Mouse (Mus musculus): Measurements from ENCODE around the gene Lama5. TPM values are rescaled to one million over a fixed set of nuclear protein-coding genes. Genes with fewer than 3 reads are reported as not detected.

Lama5 gene
- total RNA-seq, 2 experiments from 2014 or later = 47.8 to 49.6 TPM

GRCm38 (mm10) chr2:180254436-180255209, 29.0 kb upstream of the Lama5 start:
- no peak for DNase-seq

DNA sequence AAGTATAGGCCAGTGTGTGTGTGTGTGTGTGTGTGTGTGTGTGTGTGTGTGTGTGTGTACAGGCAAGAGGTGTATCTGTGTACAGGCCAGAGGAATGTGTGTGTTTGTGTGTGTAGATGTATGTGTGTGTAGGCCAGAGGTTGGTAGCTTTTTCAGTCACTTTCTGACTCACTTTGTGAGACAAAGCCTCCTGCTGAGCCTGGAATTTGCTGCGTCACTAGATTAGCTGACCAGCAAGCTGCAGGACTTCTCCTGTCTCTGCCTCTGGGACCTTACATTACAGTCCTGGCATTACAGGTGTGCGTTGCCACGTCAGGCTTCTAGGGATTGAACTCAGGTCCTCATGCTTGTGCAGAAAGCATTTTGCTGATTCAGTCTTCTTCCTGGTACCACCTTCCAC, 26.2 kb upstream of the Lama5 start:
- no peak for DNase-seq

DNA sequence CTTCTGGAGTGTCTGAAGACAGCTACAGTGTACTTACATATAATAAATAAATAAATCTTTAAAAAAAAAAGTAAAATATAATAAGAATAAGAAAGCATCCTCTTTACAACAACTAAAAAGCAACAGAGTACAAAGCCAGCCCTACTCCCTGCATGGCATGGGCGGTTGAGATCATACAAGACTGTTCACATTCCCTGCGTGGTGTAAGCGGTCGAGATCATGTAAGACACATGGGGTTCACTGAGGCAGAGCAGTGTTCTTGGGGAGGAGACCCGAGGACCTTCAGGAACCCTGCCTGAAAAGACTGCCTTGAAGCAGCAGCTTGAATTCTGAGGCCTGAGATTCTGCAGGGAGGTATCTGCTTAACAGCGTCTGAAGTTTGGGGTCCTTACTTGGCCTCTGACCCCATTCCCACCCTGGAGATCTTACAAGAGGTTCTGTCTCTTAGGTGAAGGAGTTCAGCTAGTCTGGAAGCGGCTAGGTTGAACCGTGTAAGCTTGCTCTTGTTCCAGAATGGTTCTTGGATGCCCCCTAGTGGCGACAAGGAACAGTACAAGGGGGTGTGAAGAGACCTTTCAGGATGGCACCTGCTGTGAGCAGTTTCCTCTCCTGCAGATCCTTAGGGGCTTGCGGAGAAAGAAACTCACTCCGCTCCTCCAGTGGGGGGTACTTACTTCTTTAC, 25.4 kb upstream of the Lama5 start:
- DNase-seq = peak; percentile 85

DNA sequence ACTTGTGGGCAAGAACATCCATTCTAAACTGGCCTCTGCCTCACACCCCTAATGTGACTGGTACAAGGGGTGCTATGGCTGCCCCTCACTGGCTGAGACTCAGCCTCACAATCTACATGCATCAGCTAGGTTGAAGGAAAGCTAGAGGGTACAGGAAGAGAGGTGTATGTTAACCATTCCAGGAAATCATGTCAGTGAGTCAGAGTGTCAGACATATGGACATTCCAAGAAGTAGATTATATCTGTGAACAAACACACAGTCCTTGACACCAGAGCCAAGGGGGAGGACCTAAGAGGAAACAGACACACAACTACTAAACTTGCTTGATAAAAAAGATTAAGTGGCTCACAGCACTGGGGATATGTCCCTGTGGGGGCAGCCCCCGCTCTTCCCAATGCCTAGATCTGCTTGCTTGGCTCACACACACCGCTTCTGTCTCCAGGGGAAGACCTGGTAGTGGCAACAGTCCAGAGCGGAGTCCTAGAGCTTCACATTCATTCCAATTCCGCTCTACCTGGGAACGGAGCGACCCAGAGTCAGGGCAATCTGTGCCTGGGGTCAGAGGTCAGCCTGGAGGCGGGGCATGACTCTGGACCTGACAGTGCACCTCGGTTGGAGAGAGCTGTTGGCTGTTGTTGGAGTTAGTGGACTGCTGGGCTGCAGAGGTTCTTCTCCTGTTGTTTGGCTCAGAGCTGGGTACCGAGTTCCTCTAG, 23.4 kb upstream of the Lama5 start:
- no peak for DNase-seq

DNA sequence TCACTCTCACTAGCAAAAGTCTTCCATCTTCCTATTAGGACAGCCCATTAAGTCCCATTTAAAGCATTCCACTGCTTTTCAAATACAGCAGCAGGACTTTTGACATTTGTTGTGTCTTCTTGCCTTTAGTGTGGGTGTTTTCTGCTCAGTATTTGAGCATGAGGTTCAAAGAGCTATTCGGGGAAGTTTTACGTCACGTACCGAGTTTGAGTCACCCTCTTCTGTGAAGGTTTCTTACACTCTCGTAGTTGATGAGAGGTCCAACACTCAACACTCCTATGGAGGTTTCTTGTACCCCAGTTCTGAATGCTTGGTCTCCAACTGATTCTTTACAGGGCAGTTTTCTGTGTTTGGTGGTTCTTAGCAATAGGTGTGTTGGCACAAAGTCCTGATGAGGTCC, 22.3 kb upstream of the Lama5 start:
- DNase-seq = no peak

GRCm38 (mm10) chr2:180243108-180243507, 17.4 kb upstream of the Lama5 start:
- DNase-seq = no peak

DNA sequence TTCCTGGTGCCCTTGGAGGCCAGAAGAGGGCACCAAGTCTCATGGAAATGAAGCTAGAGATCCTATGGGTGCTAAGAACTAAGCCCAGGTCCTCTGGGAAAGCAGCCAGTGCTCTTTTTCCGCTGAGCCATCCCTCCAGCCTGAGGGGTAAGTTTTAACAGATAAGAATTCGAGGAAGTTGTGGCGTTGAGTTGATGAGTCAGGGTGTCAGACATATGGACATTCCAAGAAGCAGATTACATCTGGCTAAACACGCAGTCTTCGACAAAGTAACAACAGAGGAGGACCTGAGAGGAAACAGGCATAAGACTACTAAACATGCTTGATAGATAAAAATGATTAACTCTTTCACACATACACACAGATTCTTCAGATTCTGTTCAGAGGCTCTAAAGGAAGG, 12.9 kb upstream of the Lama5 start:
- DNase-seq = no peak

DNA sequence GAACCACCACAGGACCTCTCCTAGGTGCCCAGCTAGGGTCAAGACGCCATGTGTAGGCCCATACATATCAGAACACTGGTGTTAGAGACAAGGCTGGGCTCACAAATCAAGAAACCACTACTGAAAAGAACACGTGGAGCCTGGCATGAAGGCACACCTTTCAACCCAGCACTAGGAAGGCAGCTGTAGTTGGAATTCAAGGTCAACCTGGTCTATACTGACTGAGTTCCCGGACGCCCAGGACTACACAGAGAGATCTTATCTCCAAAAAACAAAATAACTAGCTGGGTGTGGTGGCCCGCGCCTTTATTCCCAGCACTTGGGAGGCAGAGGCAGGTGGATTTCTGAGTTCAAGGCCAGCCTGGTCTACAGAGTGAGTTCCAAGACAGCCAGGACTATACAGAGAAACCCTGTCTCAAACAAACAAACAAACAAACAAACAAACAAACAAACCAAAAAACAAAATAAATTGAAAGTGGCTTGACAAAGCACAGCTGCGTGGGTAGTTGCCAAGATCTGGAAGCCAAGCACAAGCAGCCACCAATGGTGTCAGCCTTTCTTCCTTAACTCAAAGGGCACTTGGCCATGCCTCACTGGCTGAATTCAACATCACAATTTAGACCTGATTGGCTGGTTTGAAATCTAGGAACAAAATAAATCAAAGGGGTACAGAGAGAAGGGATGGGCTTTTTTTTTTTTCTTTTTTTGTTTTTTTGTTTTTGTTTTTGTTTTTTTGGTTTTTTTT, 12.1 kb upstream of the Lama5 start:
- DNase-seq = no peak

- DNase-seq = no peak
Observed at GRCm38 (mm10) chr2:180236930-180237329, 11.3 kb upstream of the Lama5 start.

GRCm38 (mm10) chr2:180236500-180236899, 10.8 kb upstream of the Lama5 start:
- no peak for DNase-seq

- no peak for DNase-seq
Observed at GRCm38 (mm10) chr2:180235788-180236187, 10.1 kb upstream of the Lama5 start.

GRCm38 (mm10) chr2:180234980-180235379, 9.3 kb upstream of the Lama5 start:
- peak; percentile 55 for DNase-seq

DNA sequence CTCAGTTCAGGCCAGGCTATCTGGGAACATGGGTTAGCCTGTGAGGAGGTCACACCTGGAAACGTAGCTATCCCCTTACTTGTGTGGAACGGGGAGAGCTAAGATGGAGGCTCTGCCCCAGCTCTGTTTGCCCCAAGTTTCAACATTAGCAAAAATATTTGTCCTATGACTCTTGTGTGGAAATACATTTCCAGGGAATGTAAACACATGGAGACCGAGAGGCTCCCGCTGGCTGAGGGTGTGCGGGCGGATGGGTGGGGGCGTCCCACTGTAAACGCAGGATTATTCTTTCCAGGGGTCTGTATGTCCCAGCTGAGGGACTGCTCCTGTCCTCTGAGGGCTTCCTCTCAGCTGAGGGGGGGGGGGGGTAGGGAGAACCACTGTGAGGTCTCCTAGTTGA, 8.7 kb upstream of the Lama5 start:
- DNase-seq = no peak

- DNase-seq = no peak
Observed at GRCm38 (mm10) chr2:180233101-180233904, 7.6 kb upstream of the Lama5 start.

DNA sequence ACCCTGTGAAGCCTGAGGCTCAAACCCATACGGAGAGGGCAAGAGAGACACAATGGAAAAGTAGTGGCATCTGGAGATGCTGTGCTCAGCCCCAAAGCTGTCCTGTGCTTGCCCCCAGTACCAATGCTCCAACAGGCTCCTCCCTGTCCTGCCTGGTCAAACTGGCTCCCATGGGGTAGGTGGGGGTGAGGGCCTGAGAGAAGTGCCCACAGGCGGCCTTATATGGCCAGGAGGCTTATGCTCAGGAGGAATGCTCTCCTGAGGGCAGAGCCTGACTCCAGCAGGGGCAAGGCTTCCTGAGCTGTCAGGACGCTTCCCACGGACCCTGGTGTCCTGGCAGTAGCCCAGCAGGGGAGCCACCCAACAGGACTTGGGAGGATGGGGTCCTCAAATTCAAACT, 4.8 kb upstream of the Lama5 start:
- DNase-seq = peak; percentile 57

DNA sequence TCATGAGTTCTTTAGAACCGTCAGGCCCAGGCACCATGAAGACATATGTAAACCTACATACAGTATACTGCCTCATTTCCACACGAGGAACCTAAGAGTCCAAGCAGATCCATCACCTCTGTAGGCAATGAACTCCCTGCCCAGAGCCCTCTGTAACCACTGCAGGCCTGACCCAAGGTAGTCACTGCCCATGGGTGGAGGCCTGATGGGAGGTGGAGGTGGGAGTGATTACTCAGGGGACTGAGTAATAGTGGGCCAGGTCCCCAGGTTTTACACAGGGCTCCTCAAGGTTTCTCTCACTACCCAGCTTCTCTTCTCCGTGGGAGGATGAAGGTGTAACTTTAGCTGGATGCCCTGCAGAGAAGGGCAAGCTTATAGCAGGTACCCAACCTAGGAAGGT, 3.5 kb upstream of the Lama5 start:
- DNase-seq = no peak

DNA sequence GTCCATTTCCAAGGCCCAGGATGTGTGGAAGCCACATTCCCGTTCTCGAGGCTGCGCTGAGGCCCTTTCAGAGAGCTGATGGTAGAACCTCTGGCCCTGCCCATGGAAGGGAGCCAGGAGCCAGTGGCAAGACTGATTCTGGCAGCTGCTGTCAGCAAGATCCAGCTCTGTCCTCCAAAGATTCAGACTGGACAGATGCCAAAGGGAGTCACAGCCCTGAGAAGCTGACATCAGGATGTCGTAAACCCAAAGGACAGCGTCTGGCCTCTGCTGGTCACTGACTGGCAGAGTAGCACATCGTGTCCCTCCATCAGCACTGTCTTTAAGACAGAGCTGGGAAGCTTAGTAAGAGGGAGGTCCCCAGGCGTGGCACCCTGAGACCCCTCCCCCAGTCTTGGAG, 2.9 kb upstream of the Lama5 start:
- DNase-seq = peak; percentile 66

GRCm38 (mm10) chr2:180228060-180228458, 2.4 kb upstream of the Lama5 start:
- DNase-seq = no peak

DNA sequence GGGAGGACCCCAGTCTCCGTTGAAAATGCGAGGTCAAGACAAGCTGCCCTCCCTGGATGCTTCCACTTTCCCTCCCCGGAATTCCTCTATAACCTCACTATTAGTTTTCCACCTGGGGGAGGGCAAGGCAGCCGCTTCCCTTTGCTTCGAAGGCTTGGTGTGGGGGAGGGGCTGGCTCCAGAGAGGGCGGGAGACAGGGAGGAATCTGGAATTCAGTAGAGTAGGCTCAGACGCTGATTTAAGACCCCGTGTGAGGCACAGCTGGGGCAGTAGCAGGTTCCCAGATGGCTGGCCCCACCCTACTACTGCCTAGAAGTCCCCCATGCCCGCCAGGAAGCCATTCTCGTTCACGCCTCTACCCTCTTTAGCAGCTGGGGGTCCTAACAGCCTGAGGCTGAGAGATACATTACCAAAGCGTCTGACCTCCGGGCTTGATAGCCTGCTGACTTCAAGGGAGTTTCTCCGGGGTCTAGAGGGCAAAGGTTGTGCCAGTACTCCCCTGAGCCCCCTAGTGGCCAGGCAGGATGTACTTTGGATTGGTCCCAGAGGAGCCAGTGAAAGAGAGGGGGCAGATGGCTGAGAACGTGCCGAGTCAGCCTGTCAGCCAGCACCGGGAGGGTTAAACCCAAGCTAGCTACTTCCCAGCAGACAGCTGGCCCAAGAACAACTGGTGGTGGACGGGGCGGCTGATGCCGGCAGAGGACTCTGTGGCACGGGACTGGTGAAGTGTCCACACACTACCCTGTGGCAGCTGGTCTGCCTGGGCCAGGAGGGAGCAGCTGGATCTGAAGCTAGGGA, 1.8 kb upstream of the Lama5 start:
- peak; percentile 73 for DNase-seq

DNA sequence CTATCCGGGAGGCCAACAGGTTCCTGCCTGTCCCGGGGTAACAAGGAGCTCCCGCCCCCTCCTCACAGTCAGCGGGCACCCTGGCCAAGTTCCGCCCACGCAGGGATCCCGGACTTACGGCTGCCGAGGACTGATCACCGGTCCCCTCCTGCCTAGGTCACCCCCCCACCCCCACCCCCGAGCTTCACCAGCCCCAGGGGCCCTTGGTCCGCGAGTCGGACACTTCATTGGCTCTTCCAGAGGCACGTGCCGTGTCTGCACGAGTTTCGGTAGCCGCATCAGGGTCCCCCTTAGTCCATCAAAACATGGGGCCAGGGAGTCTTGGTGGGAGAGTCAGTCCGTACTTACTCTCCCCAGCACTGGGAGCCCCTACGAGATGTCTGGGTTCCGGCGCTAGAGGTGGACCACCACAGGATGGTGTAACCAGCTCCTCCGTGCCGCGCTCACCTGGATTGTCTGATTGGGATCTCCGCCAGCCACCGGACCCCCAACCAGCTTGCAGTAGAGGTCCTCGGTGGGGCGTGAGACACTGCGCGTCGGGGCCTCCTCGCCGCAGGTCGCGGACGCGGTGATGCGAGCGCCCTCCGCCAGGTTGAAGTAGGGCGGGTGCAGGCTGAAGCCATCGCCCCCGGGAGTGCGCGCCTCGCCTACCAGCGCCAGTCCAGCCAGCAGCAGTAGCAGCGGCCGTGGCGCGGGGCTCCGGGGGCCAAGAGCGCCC, 456 bp downstream of the Lama5 start:
- peak; percentile 53 for DNase-seq

Data from heart, postnatal 4 days (tissue).